In genomic region chr6:54767746-54768145, GRCm38 (mm10) we compare ENCODE assay signal across 26 mouse cellular contexts. TPM values are rescaled to one million over a fixed set of nuclear protein-coding genes. Genes with fewer than 3 reads are reported as not detected.
DNase-seq lines count a peak whose midpoint lies in the region; ATAC-seq and TF ChIP-seq lines count a peak whose summit lies in the region.
"Had no signal": no experiment of that assay in that cellular context is flagged by ENCODE, and none has a peak within 500 bp of the region (broad histone marks: within the 10 kb centered on the region; RNA-seq: fewer than 3 reads in every experiment).

No protein-coding gene starts in this region.

- H3K9me3 ChIP-seq in kidney, postnatal 0 days (replicated peaks; ENCODE audit: low read length): no peaks in the 10 kb centered on the region
- H3K9me3 ChIP-seq in kidney, embryonic 15.5 days (replicated peaks): no peaks in the 10 kb centered on the region
- no peaks in the 10 kb centered on the region for H3K9me3 ChIP-seq in forebrain, embryonic 10.5 days
- H3K9me3 ChIP-seq: embryonic facial prominence, embryonic 12.5 days; forebrain, embryonic 13.5 days; G1E; heart, embryonic 15.5 days; hindbrain, embryonic 15.5 days had no signal

- no peak for ATAC-seq in kidney, postnatal 0 days (replicated peaks; ENCODE audit: low FRiP score, low read depth)
- no peak for ATAC-seq in kidney, embryonic 15.5 days (replicated peaks; ENCODE audit: low FRiP score)
- ATAC-seq: CD4-positive, CD25-positive, alpha-beta regulatory T cell, adult 4 months; forebrain, embryonic 13.5 days; forebrain, postnatal 0 days; intestine, embryonic 16.5 days; Patski had no signal

- DNase-seq in kidney, postnatal 0 days (ENCODE audit: low spot score): peak; percentile 29
- DNase-seq in Muller cell, postnatal 12 days (ENCODE audit: inconsistent ontology term): peak; percentile 50
- peak; percentile 7 for DNase-seq in ZHBTc4 (ENCODE audit: low read depth, low spot score)
- DNase-seq in mesoderm, embryonic 11.5 days (ENCODE audit: low read depth, low spot score): peak; percentile 15
- DNase-seq in forebrain, embryonic 10.5 days (ENCODE audit: extremely low spot score, low spot score): no peak
- DNase-seq in urinary bladder, adult 2 months (ENCODE audit: low spot score): no peak
- DNase-seq: adrenal gland, adult 8-10 months; B cell, adult 2 months; cerebellum, adult 2 months; cerebellum, postnatal 10 days; forebrain, postnatal 0 days; gastrocnemius, adult 2 months; gastrocnemius, postnatal 36 days; heart, adult 18-20 months; heart, postnatal 14 days; kidney, adult 2 months had no signal

- H3K4me2 ChIP-seq in kidney, postnatal 0 days (ENCODE audit: low read length): no peak overlapping the region
- H3K4me2 ChIP-seq in kidney, embryonic 15.5 days: no peak overlapping the region
- H3K4me2 ChIP-seq: embryonic facial prominence, embryonic 12.5 days; forebrain, embryonic 13.5 days; heart, embryonic 11.5 days; heart, embryonic 15.5 days; hindbrain, embryonic 15.5 days had no signal

- H3K27ac ChIP-seq in kidney, postnatal 0 days: no peak overlapping the region
- no peak overlapping the region for H3K27ac ChIP-seq in kidney, embryonic 15.5 days
- H3K27ac ChIP-seq in forebrain, embryonic 10.5 days: no peak overlapping the region
- H3K27ac ChIP-seq: embryonic facial prominence, embryonic 12.5 days; forebrain, embryonic 13.5 days; gastrocnemius, adult 2 months; heart, embryonic 15.5 days; hindbrain, embryonic 15.5 days had no signal

- TF ChIP-seq CTCF in kidney, postnatal 0 days (IDR thresholded peaks at IDR 0.05; ENCODE audit: low read depth): no peak

- no peak overlapping the region for H3K9ac ChIP-seq in kidney, postnatal 0 days (ENCODE audit: low read depth, low read length)
- H3K9ac ChIP-seq in kidney, embryonic 15.5 days: no peak overlapping the region
- H3K9ac ChIP-seq: embryonic facial prominence, embryonic 12.5 days; forebrain, embryonic 13.5 days; forebrain, postnatal 0 days; heart, embryonic 15.5 days; hindbrain, embryonic 15.5 days had no signal

- no peak overlapping the region for H3K4me3 ChIP-seq in kidney, postnatal 0 days (replicated peaks; ENCODE audit: low read depth, low read length)
- no peak overlapping the region for H3K4me3 ChIP-seq in kidney, embryonic 15.5 days (replicated peaks)
- no peak overlapping the region for H3K4me3 ChIP-seq in forebrain, embryonic 10.5 days
- H3K4me3 ChIP-seq: embryonic facial prominence, embryonic 12.5 days; forebrain, embryonic 13.5 days; gastrocnemius, adult 2 months; heart, embryonic 15.5 days; hindbrain, embryonic 15.5 days had no signal

- 27% methylated on average over 4 of the region's 4 CpGs for WGBS in kidney, postnatal 0 days
- 27% methylated on average over 4 of the region's 4 CpGs for WGBS in kidney, embryonic 15.5 days
- WGBS in forebrain, embryonic 10.5 days: 66% methylated on average over 4 of the region's 4 CpGs

- H3K36me3 ChIP-seq in kidney, postnatal 0 days (ENCODE audit: insufficient read depth, low read length): no peaks in the 10 kb centered on the region
- no peaks in the 10 kb centered on the region for H3K36me3 ChIP-seq in kidney, embryonic 15.5 days
- no peaks in the 10 kb centered on the region for H3K36me3 ChIP-seq in forebrain, embryonic 10.5 days (replicated peaks)
- H3K36me3 ChIP-seq: embryonic facial prominence, embryonic 12.5 days; G1E; heart, embryonic 15.5 days; hindbrain, embryonic 15.5 days had no signal

- H3K27me3 ChIP-seq in kidney, postnatal 0 days (ENCODE audit: insufficient read depth, low read length): no peaks in the 10 kb centered on the region
- H3K27me3 ChIP-seq in kidney, embryonic 15.5 days: no peaks in the 10 kb centered on the region
- H3K27me3 ChIP-seq in forebrain, embryonic 10.5 days (ENCODE audit: poor library complexity, severe bottlenecking): peaks cover 1% of the 10 kb centered on the region
- H3K27me3 ChIP-seq: embryonic facial prominence, embryonic 12.5 days; forebrain, embryonic 13.5 days; heart, embryonic 15.5 days; hindbrain, embryonic 15.5 days; Patski had no signal

- no peaks in the 10 kb centered on the region for H3K4me1 ChIP-seq in kidney, postnatal 0 days (replicated peaks; ENCODE audit: insufficient read depth, low read length)
- H3K4me1 ChIP-seq in kidney, embryonic 15.5 days: peaks cover 13% of the 10 kb centered on the region
- H3K4me1 ChIP-seq in forebrain, embryonic 10.5 days: peaks cover 7% of the 10 kb centered on the region

RNA-seq across cellular contexts. Expression of gene Znrf2, which starts 49.0 kb away (rescaled TPM):
- polyA plus RNA-seq in kidney, postnatal 0 days (2015; fragmentation: Nextera tagmentation; extraction: Ambion mirVana): 6.7 and 7.3 TPM in 2 replicates
- 4.1 and 4.3 TPM in 2 replicates for polyA plus RNA-seq in kidney, embryonic 15.5 days (2015; fragmentation: Nextera tagmentation; extraction: Ambion mirVana)
- 1.8 and 2.3 TPM in 2 replicates for polyA plus RNA-seq in forebrain, embryonic 10.5 days (2016; fragmentation: Nextera tagmentation; extraction: Ambion mirVana)
- 10.4 and 12.0 TPM in 2 replicates for polyA plus RNA-seq in urinary bladder, adult 2 months (2012; rRNA removed)

Comparison
In these comparisons a context has a peak if more than half of its experiments do, and no peak if none do; other contexts are left out.
1. DNase-seq: peak in kidney, postnatal 0 days (single experiment), Muller cell, postnatal 12 days (single experiment), ZHBTc4 (single experiment) and mesoderm, embryonic 11.5 days (single experiment); none in forebrain, embryonic 10.5 days (single experiment) and urinary bladder, adult 2 months (single experiment).